Mouse (Mus musculus): ENCODE results near the gene Zfp952. TPM values are rescaled to one million over a fixed set of nuclear protein-coding genes. Genes with fewer than 3 reads are reported as not detected.
A peak's percentile ranks its signal among the peaks of the same experiment; 100 is the strongest.

Zfp952 gene
- polyA plus RNA-seq, 2 experiments = 1.8 to 2.2 TPM

DNA sequence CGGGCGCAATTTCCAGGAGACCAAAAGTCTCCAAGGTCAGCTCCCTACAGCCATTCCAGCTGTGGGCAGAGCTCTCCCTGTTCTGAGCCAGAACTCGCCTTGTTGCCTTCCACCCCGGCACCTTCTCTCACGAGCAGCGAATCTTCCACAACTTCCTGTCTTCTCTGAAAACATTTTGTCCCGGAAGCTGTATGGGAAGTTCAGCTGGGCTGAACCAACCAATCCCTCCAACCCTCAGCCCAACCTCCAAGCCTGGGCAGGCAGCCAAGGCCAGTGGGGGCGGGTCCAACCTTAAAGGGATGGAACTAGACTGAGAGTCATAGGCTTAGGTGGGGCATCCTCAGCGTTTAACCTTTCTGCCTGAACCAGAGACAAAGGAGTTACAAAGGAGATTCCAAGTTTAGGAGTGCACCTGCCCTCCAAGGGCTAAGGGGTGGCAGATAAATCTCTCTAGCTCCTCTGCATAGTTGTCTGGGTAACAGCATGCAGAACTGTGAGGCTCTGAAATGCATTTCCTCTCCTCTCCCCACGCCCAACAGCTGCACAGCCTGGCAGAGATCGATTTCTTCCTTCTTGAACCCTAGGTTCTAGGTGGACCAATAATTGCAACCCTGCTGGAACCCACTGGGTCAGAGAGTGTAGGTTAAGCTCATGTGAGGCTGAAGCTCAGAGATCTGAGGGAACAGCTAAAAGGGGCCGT lies 45.6 kb upstream of the Zfp952 start, which contains the start of gene Cyp4f13:
Gene Cyp4f13 (minus strand): TSS at position 188 of the 700 bp plus-strand sequence.
- no peaks in the 10 kb centered on the region for H3K9me3 ChIP-seq (ENCODE audit: control insufficient read depth, low read length)
- peak within 1 kb of the TSS; percentile 76 for H3K4me2 ChIP-seq (ENCODE audit: low read depth)
- H3K27ac ChIP-seq = no peak within 1 kb of the TSS
- H3K4me1 ChIP-seq (replicated peaks; ENCODE audit: control insufficient read depth in 2 of 2, insufficient read depth in 2 of 2, low read length in 1 of 2) = peaks cover 0 to 12% of the 10 kb centered on the region in 2 experiments; a peak in 2 of 4 replicates
- peak; percentile 66 to 75 (median 67) for DNase-seq (ENCODE audit: low read depth in 3 of 3, low spot score in 3 of 3)
- H3K4me3 ChIP-seq (ENCODE audit: insufficient read depth in 1 of 2, low read depth in 2 of 2, low read length in 2 of 2) = peak within 1 kb of the TSS; percentile 59 to 71
- no peaks in the 10 kb centered on the region for H3K27me3 ChIP-seq (ENCODE audit: control insufficient read depth, insufficient read depth, low read length)
- no peaks in the 10 kb centered on the region for H3K36me3 ChIP-seq (replicated peaks; ENCODE audit: control insufficient read depth, insufficient read depth, low read depth)
- peak; percentile 93 for ATAC-seq (ENCODE audit: insufficient read depth)
- 9% methylated on average over 12 of the region's 12 CpGs for WGBS (ENCODE audit: insufficient replicate concordance)
- peak within 1 kb of the TSS; percentile 57 for H3K9ac ChIP-seq (replicated peaks)
- TF ChIP-seq CTCF (IDR thresholded peaks at IDR 0.05; ENCODE audit: low read depth) = no peak
- TF ChIP-seq EP300 (IDR thresholded peaks at IDR 0.05; ENCODE audit: low read depth) = no peak

DNA sequence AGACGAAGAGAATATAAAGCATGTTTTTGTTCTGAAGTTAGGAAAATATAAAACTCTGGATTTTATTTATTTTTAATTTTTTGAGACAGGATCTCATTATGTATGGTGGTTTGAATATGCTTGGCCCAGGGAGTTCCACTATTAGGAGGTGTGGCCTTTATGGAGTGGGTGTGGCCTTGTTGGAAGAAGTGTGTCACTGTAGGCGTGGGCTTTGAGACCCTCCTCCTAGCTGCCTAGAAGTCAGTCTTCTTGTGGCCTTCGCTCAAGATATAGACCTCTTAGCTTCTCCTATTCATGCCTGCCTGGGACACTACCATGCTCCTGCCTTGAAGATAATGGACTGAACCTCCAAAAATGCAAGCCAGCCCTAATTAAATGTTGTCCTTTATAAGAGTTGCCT lies 42.8 kb upstream of the Zfp952 start:
- TF ChIP-seq EP300 (IDR thresholded peaks at IDR 0.05; ENCODE audit: low read depth) (no peak), CTCF (IDR thresholded peaks at IDR 0.05; ENCODE audit: low read depth) (no peak)
- Histone ChIP-seq H3K9ac (replicated peaks) (no peak overlapping the region), H3K27me3 (ENCODE audit: control insufficient read depth, insufficient read depth, low read length) (no peaks in the 10 kb centered on the region), H3K4me1 (replicated peaks; ENCODE audit: control insufficient read depth in 2 of 2, insufficient read depth in 2 of 2, low read length in 1 of 2) (peaks cover 0 to 12% of the 10 kb centered on the region in 2 experiments; a peak in 2 of 4 replicates), H3K9me3 (ENCODE audit: control insufficient read depth, low read length) (no peaks in the 10 kb centered on the region), H3K4me3 (ENCODE audit: insufficient read depth in 1 of 2, low read depth in 2 of 2, low read length in 2 of 2) (no peak overlapping the region), H3K36me3 (replicated peaks; ENCODE audit: control insufficient read depth, insufficient read depth, low read depth) (no peaks in the 10 kb centered on the region), H3K4me2 (ENCODE audit: low read depth) (no peak overlapping the region), H3K27ac (no peak overlapping the region)
- 66% methylated on average over 3 of the region's 3 CpGs for WGBS (ENCODE audit: insufficient replicate concordance)
- ATAC-seq (ENCODE audit: insufficient read depth) (no peak), DNase-seq (ENCODE audit: low read depth in 3 of 3, low spot score in 3 of 3) (no peak)

DNA sequence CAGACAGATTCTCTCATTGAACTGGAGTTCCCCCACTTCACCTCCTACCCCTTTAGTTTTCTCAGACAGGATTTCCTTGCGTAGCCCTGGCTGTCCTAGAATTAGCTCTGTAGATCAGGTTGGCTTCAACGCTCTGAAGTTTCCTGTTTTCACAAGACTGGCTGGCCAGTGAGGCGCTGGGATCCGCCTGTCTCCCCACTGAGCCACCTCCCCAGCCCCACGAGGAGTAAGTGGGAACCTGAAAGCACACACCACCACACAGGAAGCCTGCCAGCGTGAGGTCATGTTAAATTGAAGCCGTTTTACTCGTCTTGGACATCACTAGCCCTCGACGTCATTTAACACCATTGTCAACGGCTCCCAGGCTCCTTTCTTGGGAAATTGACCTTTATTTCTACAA lies 41.9 kb upstream of the Zfp952 start:
- H3K4me3 ChIP-seq (ENCODE audit: insufficient read depth in 1 of 2, low read depth in 2 of 2, low read length in 2 of 2) = no peak overlapping the region
- no peaks in the 10 kb centered on the region for H3K36me3 ChIP-seq (replicated peaks; ENCODE audit: control insufficient read depth, insufficient read depth, low read depth)
- H3K4me1 ChIP-seq (replicated peaks; ENCODE audit: control insufficient read depth in 2 of 2, insufficient read depth in 2 of 2, low read length in 1 of 2) = peaks cover 0 to 12% of the 10 kb centered on the region in 2 experiments; a peak in 2 of 4 replicates
- DNase-seq (ENCODE audit: low read depth in 3 of 3, low spot score in 3 of 3) (no peak), ATAC-seq (ENCODE audit: insufficient read depth) (no peak)
- H3K9me3 ChIP-seq (ENCODE audit: control insufficient read depth, low read length) = no peaks in the 10 kb centered on the region
- no peaks in the 10 kb centered on the region for H3K27me3 ChIP-seq (ENCODE audit: control insufficient read depth, insufficient read depth, low read length)
- H3K27ac ChIP-seq = no peak overlapping the region
- 55% methylated on average over 11 of the region's 11 CpGs for WGBS (ENCODE audit: insufficient replicate concordance)
- no peak overlapping the region for H3K9ac ChIP-seq (replicated peaks)
- no peak for TF ChIP-seq EP300 (IDR thresholded peaks at IDR 0.05; ENCODE audit: low read depth)
- H3K4me2 ChIP-seq (ENCODE audit: low read depth) = no peak overlapping the region

DNA sequence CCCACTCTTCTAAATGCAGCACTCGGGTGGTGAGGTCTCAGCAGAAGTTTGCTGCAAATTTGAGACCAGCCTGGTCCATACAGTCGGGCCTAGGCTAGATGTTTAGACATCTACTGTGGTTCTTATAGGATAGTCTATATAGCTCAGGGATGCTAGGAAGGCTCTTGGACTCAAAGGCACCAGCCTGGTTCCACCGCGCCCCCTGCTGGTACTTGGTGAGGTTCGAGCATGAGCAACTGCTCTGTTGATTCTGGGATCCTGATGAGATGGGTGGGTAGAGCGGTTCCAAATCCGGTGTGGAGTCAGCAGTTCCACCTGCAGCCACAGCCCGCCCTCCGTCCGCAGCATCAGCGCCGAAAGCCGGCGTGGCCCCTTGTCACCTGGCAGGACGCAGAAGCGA lies 41.5 kb upstream of the Zfp952 start:
- WGBS (ENCODE audit: insufficient replicate concordance) = 22% methylated on average over 16 of the region's 16 CpGs
- ATAC-seq (ENCODE audit: insufficient read depth) (no peak), DNase-seq (ENCODE audit: low read depth in 3 of 3, low spot score in 3 of 3) (peak; percentile 32 to 41 (median 34))
- Histone ChIP-seq H3K4me3 (ENCODE audit: insufficient read depth in 1 of 2, low read depth in 2 of 2, low read length in 2 of 2) (no peak overlapping the region), H3K9me3 (ENCODE audit: control insufficient read depth, low read length) (no peaks in the 10 kb centered on the region), H3K4me1 (replicated peaks; ENCODE audit: control insufficient read depth in 2 of 2, insufficient read depth in 2 of 2, low read length in 1 of 2) (peaks cover 0 to 9% of the 10 kb centered on the region in 2 experiments; a peak in 2 of 4 replicates), H3K4me2 (ENCODE audit: low read depth) (no peak overlapping the region), H3K27ac (no peak overlapping the region), H3K9ac (replicated peaks) (no peak overlapping the region), H3K27me3 (ENCODE audit: control insufficient read depth, insufficient read depth, low read length) (no peaks in the 10 kb centered on the region), H3K36me3 (replicated peaks; ENCODE audit: control insufficient read depth, insufficient read depth, low read depth) (no peaks in the 10 kb centered on the region)
- TF ChIP-seq CTCF (IDR thresholded peaks at IDR 0.05; ENCODE audit: low read depth) = peak; percentile 90
- no peak for TF ChIP-seq EP300 (IDR thresholded peaks at IDR 0.05; ENCODE audit: low read depth)

DNA sequence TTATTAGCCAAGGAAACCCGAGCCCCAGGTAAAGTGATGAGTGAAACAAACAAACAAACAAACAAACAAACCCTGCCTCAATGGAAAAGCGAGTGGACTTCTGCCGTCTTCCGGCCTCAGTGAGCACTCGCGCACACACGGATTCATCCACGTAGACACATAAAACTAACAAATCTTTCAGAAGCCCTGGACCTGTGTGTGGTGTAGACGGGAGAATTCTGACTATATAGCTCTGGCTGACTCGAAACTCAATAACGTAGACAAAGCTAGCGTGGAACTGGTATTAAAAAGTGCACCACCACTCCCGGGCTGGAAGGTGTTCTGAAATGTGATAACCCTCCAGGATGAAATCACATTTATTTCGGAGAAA lies 27.7 kb upstream of the Zfp952 start:
- H3K9me3 ChIP-seq (ENCODE audit: control insufficient read depth, low read length) = no peaks in the 10 kb centered on the region
- peak overlapping the region; percentile 94 for H3K4me2 ChIP-seq (ENCODE audit: low read depth)
- H3K4me1 ChIP-seq (replicated peaks; ENCODE audit: control insufficient read depth in 2 of 2, insufficient read depth in 2 of 2, low read length in 1 of 2) = peaks cover 13 to 19% of the 10 kb centered on the region in 2 experiments
- H3K4me3 ChIP-seq (ENCODE audit: insufficient read depth in 1 of 2, low read depth in 2 of 2, low read length in 2 of 2) = peak overlapping the region; percentile 92 to 94
- WGBS (ENCODE audit: insufficient replicate concordance) = 1% methylated on average over 14 of the region's 14 CpGs
- H3K9ac ChIP-seq (replicated peaks) = peak overlapping the region; percentile 66
- H3K27me3 ChIP-seq (ENCODE audit: control insufficient read depth, insufficient read depth, low read length) = no peaks in the 10 kb centered on the region
- no peak for TF ChIP-seq EP300 (IDR thresholded peaks at IDR 0.05; ENCODE audit: low read depth)
- TF ChIP-seq CTCF (IDR thresholded peaks at IDR 0.05; ENCODE audit: low read depth) = no peak
- ATAC-seq (ENCODE audit: insufficient read depth) = peak; percentile 36
- DNase-seq (ENCODE audit: low read depth in 3 of 3, low spot score in 3 of 3) = peak in 1 of 3 experiments; percentile 11
- H3K36me3 ChIP-seq (replicated peaks; ENCODE audit: control insufficient read depth, insufficient read depth, low read depth) = no peaks in the 10 kb centered on the region
- peak overlapping the region; percentile 72 for H3K27ac ChIP-seq

Data from liver, embryonic 14.5 days (tissue).